Mouse (Mus musculus): ENCODE measurements around the gene Ubqln4.

Gene Ubqln4

DNA sequence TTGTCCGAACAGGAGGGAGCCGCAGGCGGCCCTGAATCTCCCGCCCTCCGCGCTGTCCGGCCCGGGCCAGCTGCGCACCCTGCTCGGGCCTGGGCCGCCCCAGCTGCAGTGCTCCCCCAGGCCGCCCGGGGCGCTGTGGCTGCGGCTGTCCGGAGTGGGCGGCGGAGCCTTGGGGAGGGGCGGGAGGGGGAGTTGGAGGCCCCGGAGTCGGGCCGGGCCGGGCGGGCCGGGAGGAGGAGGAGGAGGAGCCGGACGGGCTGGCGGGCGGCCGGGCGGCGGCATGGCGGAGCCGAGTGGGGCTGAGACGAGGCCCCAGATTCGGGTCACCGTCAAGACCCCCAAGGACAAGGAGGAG, at the start of gene Ubqln4:
TSS of gene Ubqln4 (plus strand) at position 234 of the 355 bp plus-strand sequence.
- DNase-seq (ENCODE audit: low read depth, low spot score) = peak; percentile 51

DNA sequence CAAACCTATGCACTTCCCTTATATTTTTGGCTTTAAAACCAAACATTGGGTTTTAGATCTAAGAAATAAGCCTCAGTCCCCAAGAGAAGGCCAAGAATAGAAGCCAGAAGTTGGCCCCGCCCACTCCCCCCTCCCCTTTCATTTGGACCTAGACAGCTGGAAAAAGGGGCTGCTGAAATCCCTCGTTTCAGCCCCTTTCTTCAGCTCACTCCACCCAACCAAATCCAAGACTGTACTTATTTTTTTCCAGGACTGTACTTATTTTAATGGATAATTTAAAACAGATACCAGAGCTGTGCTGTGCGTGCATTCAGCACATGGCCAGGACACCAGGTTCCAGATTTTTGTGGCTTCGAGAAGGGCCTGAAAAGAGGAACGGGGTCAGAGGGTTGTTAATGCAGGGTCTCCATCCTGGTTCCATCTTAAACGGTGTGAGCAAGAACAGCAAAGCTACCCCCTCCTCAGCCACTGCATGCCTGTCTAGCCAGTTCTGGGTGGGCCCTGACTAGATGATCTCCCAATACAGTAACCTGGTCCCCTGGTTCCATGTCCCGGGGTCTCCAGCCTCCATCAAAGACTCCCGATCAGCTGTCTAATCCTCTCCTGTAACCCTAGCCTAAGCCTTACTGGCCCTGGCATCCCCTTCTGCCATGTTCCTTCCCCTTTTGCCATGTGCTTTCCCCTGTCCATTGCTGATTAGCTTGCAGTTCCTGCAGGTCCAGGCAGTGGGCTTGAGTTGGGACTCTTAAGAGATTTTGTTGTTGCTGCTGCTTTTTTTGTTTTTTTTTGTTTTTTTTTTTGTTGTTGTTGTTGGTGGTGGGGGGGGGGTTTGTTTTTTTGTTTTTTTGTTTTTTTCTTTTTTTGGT, 49.4 kb upstream of the Ubqln4 start:
- no peak for DNase-seq (ENCODE audit: low read depth, low spot score)

GRCm38 (mm10) chr3:88505081-88505480, 48.5 kb upstream of the Ubqln4 start:
- DNase-seq (ENCODE audit: low read depth, low spot score) = no peak

- DNase-seq (ENCODE audit: low read depth, low spot score) = no peak
Observed at GRCm38 (mm10) chr3:88505765-88506164, 47.8 kb upstream of the Ubqln4 start.

DNA sequence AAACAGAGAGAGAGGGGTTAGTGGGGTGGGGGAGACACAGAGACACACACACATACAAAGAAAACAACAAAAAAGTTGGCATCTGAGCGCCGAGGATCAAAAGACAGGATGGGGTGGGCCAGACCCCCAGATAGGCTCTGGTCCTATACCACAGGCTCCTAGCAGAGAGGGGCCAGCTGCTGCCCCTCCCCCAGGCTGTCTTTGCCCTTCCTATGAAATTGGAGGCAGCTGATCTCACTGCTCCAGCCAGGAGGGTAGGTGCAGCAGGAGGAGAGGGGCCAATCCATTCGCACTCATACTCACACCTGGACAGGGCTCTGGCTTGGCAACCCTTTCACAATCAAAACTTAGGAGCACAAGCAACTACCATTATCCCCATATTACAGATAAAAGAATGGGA, 44.3 kb upstream of the Ubqln4 start:
- DNase-seq (ENCODE audit: low read depth, low spot score) = no peak

GRCm38 (mm10) chr3:88509692-88510420, 43.7 kb upstream of the Ubqln4 start, which contains the start of gene Lmna:
TSS of gene Lmna (minus strand) at chr3:88509956.
- DNase-seq (ENCODE audit: low read depth, low spot score) = peak; percentile 90

DNA sequence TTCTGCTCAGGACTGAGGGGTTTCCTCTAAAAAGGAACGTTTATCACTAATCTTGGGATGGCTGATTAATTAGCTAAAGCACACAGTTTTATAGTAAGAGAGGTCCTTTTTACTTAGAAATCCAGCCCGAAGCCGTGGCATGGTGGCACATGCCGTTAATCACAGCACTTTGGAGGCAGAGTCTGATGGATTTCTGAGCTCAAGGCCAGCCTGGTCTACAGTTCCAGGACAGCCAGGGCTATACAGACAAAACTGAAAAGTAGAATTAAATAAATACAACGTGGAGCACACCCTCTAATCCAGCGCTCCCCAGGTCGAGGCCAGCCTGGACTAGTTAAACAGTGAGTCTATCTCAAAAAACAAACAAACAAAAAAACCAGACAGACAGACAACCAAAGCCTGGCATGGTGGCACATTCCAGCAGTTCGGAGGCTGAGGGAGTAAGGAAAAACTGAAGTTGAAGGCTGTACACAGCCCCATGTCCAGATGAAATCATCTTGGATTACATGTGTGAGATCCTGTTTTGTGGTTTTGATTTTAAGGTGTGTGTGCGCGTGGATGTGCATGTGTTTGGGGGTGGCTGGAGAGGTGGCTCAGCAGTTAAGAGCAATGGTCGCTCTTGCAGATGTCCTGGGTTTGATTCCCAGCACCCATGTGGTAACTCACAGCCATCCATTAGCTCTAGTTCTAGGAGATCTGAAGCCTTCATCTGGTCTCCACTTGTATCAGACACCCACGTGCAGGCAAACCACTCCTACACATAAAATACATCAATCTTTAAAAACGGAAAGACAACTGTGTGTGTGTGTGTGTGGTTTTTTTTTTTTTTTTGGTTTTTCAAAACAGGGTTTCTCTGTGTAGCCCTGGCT, 42.9 kb upstream of the Ubqln4 start:
- DNase-seq (ENCODE audit: low read depth, low spot score) = no peak

- no peak for DNase-seq (ENCODE audit: low read depth, low spot score)
Observed at GRCm38 (mm10) chr3:88511559-88511958, 42.0 kb upstream of the Ubqln4 start.

DNA sequence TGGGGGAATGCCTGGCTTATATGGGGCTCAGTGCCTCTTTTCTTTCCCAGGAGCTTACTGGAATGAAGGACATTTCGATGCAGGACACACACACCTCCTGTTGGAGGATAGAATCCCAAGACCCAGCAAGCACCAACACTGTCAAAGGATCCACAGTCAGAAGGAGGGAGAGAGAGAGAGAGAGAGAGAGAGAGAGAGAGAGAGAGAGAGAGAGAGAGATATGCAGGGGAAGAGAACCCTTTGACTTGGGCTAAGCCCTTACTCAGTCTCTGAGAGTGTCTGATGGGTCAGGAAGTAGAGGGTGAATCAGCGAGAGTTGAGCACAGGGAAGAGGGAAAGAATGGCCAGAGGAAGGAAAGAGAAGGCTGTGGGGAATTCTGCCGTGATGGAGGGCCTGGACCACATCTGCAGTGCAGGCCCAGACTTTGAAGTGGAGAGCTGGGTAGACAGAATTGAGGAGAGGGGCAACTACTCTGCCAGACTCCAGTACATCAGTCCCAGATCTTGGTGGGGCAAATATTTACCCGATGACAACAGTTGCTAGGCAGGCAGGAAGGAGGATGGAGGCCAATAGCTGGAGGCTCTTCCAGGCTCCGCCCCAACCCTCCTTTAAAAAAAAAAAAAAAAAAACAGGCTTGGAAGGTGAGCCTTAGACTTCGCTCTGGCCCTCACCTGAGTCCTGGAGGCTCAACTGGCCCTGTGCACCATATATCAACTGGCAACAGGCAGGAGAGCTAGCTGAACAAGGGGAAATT, 41.2 kb upstream of the Ubqln4 start:
- DNase-seq (ENCODE audit: low read depth, low spot score) = no peak

DNA sequence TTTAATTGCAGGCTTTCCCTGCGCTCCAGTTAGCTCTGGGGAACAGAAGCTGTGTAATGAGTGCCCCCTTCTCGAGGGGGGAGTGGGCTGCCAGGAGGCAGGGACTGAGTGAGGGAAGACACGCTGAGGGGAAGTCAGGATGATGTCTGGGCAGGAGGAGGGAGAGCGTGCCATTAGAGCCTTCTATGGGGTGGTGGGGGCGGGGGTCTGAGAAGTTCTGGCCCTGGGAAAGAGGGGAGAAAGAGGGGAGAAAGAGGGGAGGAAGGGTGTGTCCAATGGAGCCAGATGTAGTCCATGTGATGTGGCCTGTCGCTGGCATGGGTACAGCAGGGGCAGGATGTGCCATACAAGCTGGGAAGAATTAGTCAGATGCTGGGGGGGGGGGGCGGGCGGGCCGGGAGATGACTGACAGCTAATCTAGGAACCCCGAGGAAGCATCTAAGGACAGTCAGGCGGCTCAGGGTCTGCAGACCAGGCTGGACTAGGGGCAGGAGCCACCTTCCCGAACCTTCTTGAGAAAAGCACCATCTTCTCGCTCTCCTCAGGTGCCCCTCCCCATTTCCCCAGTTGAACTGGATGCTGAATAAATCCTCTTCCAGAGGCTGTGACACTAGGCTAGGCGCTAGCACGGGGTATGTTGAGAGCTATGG, 40.5 kb upstream of the Ubqln4 start:
- no peak for DNase-seq (ENCODE audit: low read depth, low spot score)

DNA sequence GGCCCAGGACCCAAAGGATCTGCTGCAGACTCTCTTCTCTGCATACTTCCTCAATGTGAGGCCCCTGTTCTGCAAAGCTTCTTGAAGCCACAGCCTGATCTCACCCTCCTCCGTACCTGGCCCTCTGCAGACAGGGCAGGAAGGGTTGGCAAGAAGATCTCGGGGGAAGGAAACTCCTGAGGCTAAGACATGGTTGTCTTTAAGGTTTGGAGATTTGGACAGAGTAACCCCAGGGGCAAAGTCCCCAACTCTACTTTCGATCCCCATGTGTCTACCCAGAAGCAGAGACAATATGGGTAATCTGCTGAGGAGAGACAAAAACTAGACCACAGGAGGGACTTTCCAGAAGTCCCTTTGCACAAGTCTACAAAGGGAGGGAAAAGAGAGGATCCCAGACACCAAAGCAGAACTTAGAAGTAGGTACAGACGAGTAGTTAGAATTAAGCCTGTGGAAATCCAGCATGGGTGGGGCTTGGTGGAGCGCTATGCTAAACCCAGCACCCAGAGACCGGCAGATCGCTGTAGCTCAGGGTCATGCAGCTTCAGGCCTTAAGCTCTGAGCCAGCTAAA, 39.9 kb upstream of the Ubqln4 start:
- DNase-seq (ENCODE audit: low read depth, low spot score) = no peak

GRCm38 (mm10) chr3:88514231-88515094, 39.1 kb upstream of the Ubqln4 start:
- no peak for DNase-seq (ENCODE audit: low read depth, low spot score)

GRCm38 (mm10) chr3:88515095-88515386, 38.5 kb upstream of the Ubqln4 start:
- DNase-seq (ENCODE audit: low read depth, low spot score) = no peak

- DNase-seq (ENCODE audit: low read depth, low spot score) = no peak
Observed at GRCm38 (mm10) chr3:88516407-88516806, 37.2 kb upstream of the Ubqln4 start.

GRCm38 (mm10) chr3:88518411-88518810, 35.1 kb upstream of the Ubqln4 start:
- DNase-seq (ENCODE audit: low read depth, low spot score) = no peak

- no peak for DNase-seq (ENCODE audit: low read depth, low spot score)
Observed at GRCm38 (mm10) chr3:88520078-88520477, 33.5 kb upstream of the Ubqln4 start.

GRCm38 (mm10) chr3:88521156-88521555, 32.4 kb upstream of the Ubqln4 start:
- DNase-seq (ENCODE audit: low read depth, low spot score) = no peak

DNA sequence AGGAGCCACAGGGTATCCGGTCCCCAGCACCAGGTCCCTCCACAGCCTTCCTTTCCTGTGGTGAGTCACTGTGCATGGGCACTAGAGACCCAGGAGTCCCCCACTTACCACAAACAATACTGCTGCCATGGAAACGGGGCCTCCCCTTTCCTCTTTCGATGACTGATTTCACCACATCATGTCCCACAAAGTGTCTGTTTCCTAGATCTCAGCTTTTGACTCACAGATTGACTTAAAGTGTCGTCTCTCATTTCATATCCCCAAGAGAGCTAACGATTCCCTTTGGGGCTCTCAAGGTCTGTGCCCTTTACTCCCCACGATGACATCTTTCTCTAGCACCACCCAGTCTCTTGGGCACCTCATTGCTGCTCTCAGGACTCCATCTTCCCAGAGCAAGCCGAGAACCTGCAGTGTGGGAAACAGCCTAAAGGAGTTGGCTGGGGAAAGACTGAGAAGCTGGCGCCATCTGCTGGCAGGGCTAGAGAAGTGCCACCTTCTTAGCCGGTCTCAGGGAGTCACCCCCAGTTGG, 31.7 kb upstream of the Ubqln4 start:
- no peak for DNase-seq (ENCODE audit: low read depth, low spot score)

DNA sequence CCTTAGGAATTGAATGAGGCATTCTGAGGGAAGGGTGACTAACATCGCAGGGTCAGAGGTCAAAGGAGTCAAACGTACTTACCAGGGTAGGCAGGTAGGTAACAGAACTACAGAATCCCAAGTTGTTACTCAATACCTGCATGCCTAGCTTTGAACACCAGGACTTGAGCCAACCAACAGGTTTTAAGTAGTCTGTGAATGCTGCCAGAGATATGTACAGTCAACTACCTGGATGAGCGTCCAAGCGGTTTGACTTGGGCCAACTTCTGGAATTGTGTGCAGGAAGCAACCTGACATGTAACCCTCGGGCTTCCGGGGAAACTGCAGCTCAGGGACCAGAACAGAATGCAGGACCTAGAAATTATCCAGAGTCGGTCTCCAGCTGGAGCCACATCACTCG, 30.5 kb upstream of the Ubqln4 start:
- DNase-seq (ENCODE audit: low read depth, low spot score) = no peak
